Mouse (Mus musculus) MEL (cell line): Measurements from ENCODE around the gene Apbb2. TPM values are rescaled to one million over a fixed set of nuclear protein-coding genes. Genes with fewer than 3 reads are reported as not detected.

Experiments
- DNase-seq: peaks from one replicate; pipeline ENCODE4 v3.0.0; 2011; ENCODE audit warnings: low read depth, low spot score
- H3K27ac ChIP-seq: 2 replicates; pipeline ENCODE4 v1.5.1; 2012; ENCODE audit warnings: low read depth, mild to moderate bottlenecking, control low read depth, low read length, moderate library complexity; ENCODE audit not compliant: control insufficient read depth
- H3K27me3 ChIP-seq, 2 experiments: fragments of 150-350 bp in 1 of 2; sonication (generic) in 1 of 2; 2 replicates each; pipeline ENCODE4 v1.6.1; 2012; ENCODE audit warnings: low read length in 2 of 2, mild to moderate bottlenecking in 2 of 2, improper control_type of control experiment in 1 of 2, moderate library complexity in 1 of 2; ENCODE audit not compliant: insufficient read depth in 2 of 2, control insufficient read depth in 1 of 2
- H3K36me3 ChIP-seq, 2 experiments: 2 replicates each; pipeline ENCODE4 v1.6.1; 2012 to 2014; ENCODE audit warnings: low read length in 2 of 2, improper control_type of control experiment in 1 of 2, inconsistent platforms in 1 of 2, mild to moderate bottlenecking in 1 of 2; ENCODE audit not compliant: insufficient read depth in 2 of 2, control insufficient read depth in 1 of 2
- H3K4me1 ChIP-seq, 2 experiments: fragments of 150-350 bp in 1 of 2; sonication (generic) in 1 of 2; 2 replicates each; pipeline ENCODE4 v1.6.1; 2012; ENCODE audit warnings: low read length in 2 of 2, improper control_type of control experiment in 1 of 2, mild to moderate bottlenecking in 1 of 2; ENCODE audit not compliant: insufficient read depth in 2 of 2, control insufficient read depth in 1 of 2
- H3K4me3 ChIP-seq, 2 experiments: fragments of 150-350 bp in 1 of 2; sonication (generic) in 1 of 2; 2 replicates each; pipeline ENCODE4 v1.5.1; 2012; ENCODE audit warnings: low read depth in 2 of 2, low read length in 2 of 2, mild to moderate bottlenecking in 2 of 2, moderate library complexity in 2 of 2, control low read depth in 1 of 2, improper control_type of control experiment in 1 of 2; ENCODE audit not compliant: control insufficient read depth in 1 of 2, insufficient read depth in 1 of 2
- H3K79me2 ChIP-seq: 2 replicates; pipeline ENCODE4 v1.6.1; 2012; ENCODE audit warnings: mild to moderate bottlenecking, low read length, moderate library complexity; ENCODE audit not compliant: control insufficient read depth, poor library complexity, insufficient read depth
- H3K9ac ChIP-seq: 2 replicates; pipeline ENCODE4 v1.6.1; 2012; ENCODE audit warnings: low read depth, mild to moderate bottlenecking, control low read depth, low read length, moderate library complexity; ENCODE audit not compliant: control insufficient read depth, poor library complexity, severe bottlenecking
- H3K9me3 ChIP-seq: fragments of 150-350 bp; sonication (generic); replicated peaks from 2 replicates; pipeline ENCODE4 v1.6.1; 2012; ENCODE audit warnings: mild to moderate bottlenecking, low read length, improper control_type of control experiment, moderate library complexity; ENCODE audit not compliant: insufficient read depth
- BHLHE40 ChIP-seq: IDR thresholded peaks from 2 replicates; pipeline ENCODE4 v1.6.1; 2012; ENCODE audit warnings: low read depth, mild to moderate bottlenecking, inconsistent platforms, low read length, improper control_type of control experiment, borderline replicate concordance
- CHD1 ChIP-seq: IDR thresholded peaks from 2 replicates; pipeline ENCODE4 v1.6.1; 2012; ENCODE audit warnings: low read depth, mild to moderate bottlenecking, inconsistent platforms, low read length, improper control_type of control experiment
- CHD2 ChIP-seq: IDR thresholded peaks from 2 replicates; pipeline ENCODE4 v1.6.1; 2011; ENCODE audit warnings: low read length, improper control_type of control experiment
- CTCF ChIP-seq, 3 experiments: IDR thresholded peaks in 2 of 3; conservative IDR thresholded peaks in 1 of 3; 2 replicates each; pipeline ENCODE4 v1.5.1; 2011 to 2012; ENCODE audit warnings: low read length in 3 of 3, low read depth in 2 of 3, mild to moderate bottlenecking in 2 of 3, improper control_type of control experiment in 1 of 3, inconsistent platforms in 1 of 3, mixed read lengths in 1 of 3, moderate library complexity in 1 of 3; ENCODE audit not compliant: control insufficient read depth in 1 of 3, insufficient read depth in 1 of 3, poor library complexity in 1 of 3, severe bottlenecking in 1 of 3
- E2F4 ChIP-seq: IDR thresholded peaks from 2 replicates; pipeline ENCODE4 v1.6.1; 2011; ENCODE audit warnings: low read depth, low read length, improper control_type of control experiment, borderline replicate concordance
- ELF1 ChIP-seq: IDR thresholded peaks from 2 replicates; pipeline ENCODE4 v1.6.1; 2014; ENCODE audit warnings: low read depth, mild to moderate bottlenecking, inconsistent platforms, low read length, improper control_type of control experiment, moderate library complexity
- ETS1 ChIP-seq: IDR thresholded peaks from 2 replicates; pipeline ENCODE4 v1.6.1; 2012; ENCODE audit warnings: low read depth, mild to moderate bottlenecking, inconsistent platforms, low read length, improper control_type of control experiment, moderate library complexity
- GABPA ChIP-seq: IDR thresholded peaks from 2 replicates; pipeline ENCODE4 v1.6.1; 2012; ENCODE audit warnings: low read depth, mild to moderate bottlenecking, inconsistent platforms, low read length, improper control_type of control experiment, moderate library complexity
- HCFC1 ChIP-seq: IDR thresholded peaks from 2 replicates; pipeline ENCODE4 v1.6.1; 2012; ENCODE audit warnings: low read depth, mild to moderate bottlenecking, inconsistent platforms, low read length, improper control_type of control experiment, moderate library complexity
- JUND ChIP-seq: IDR thresholded peaks from 2 replicates; pipeline ENCODE4 v1.6.1; 2011; ENCODE audit warnings: low read depth, mild to moderate bottlenecking, improper control_type of control experiment, low read length
- KAT2A ChIP-seq: conservative IDR thresholded peaks from 2 replicates; pipeline ENCODE4 v1.6.1; 2012; ENCODE audit warnings: low read depth, low read length, improper control_type of control experiment, inconsistent platforms
- MAFK ChIP-seq: IDR thresholded peaks from 2 replicates; pipeline ENCODE4 v1.6.1; 2011; ENCODE audit warnings: low read depth, mild to moderate bottlenecking, low read length, improper control_type of control experiment, borderline replicate concordance
- MAX ChIP-seq: IDR thresholded peaks from 2 replicates; pipeline ENCODE4 v1.6.1; 2011; ENCODE audit warnings: low read length, improper control_type of control experiment
- MAZ ChIP-seq: IDR thresholded peaks from 2 replicates; pipeline ENCODE4 v1.6.1; 2012; ENCODE audit warnings: low read depth, mild to moderate bottlenecking, inconsistent platforms, low read length, improper control_type of control experiment
- MEF2A ChIP-seq: IDR thresholded peaks from 2 replicates; pipeline ENCODE4 v1.6.1; 2014; ENCODE audit warnings: low read depth, mild to moderate bottlenecking, inconsistent platforms, low read length, improper control_type of control experiment; ENCODE audit not compliant: poor library complexity, insufficient replicate concordance, severe bottlenecking; ENCODE audit errors: extremely low read depth
- MXI1 ChIP-seq: IDR thresholded peaks from 2 replicates; pipeline ENCODE4 v1.6.1; 2011; ENCODE audit warnings: mild to moderate bottlenecking, low read depth, low read length, improper control_type of control experiment
- MYC ChIP-seq: IDR thresholded peaks from 2 replicates; pipeline ENCODE4 v1.6.1; 2011; ENCODE audit warnings: low read depth, mild to moderate bottlenecking, low read length, improper control_type of control experiment, moderate library complexity
- NRF1 ChIP-seq: IDR thresholded peaks from 2 replicates; pipeline ENCODE4 v1.6.1; 2014; ENCODE audit warnings: low read depth, mild to moderate bottlenecking, inconsistent platforms, low read length, improper control_type of control experiment, moderate library complexity; ENCODE audit not compliant: poor library complexity, insufficient read depth, severe bottlenecking
- RAD21 ChIP-seq: IDR thresholded peaks from 2 replicates; pipeline ENCODE4 v1.6.1; 2011; ENCODE audit warnings: mild to moderate bottlenecking, low read depth, low read length, improper control_type of control experiment
- SIN3A ChIP-seq: IDR thresholded peaks from 2 replicates; pipeline ENCODE4 v1.6.1; 2012; ENCODE audit warnings: low read length, improper control_type of control experiment, inconsistent platforms
- SMC3 ChIP-seq: IDR thresholded peaks from 2 replicates; pipeline ENCODE4 v1.6.1; 2011; ENCODE audit warnings: low read depth, low read length, improper control_type of control experiment
- TAL1 ChIP-seq: IDR thresholded peaks from 2 replicates; pipeline ENCODE4 v1.6.1; 2012; ENCODE audit warnings: mild to moderate bottlenecking, inconsistent platforms, low read length, moderate library complexity, mixed read lengths
- TBP ChIP-seq: IDR thresholded peaks from 2 replicates; pipeline ENCODE4 v1.8.0; 2011; ENCODE audit warnings: low read depth, low read length, improper control_type of control experiment
- TCF12 ChIP-seq: IDR thresholded peaks from 2 replicates; pipeline ENCODE4 v1.6.1; 2014; ENCODE audit warnings: low read depth, mild to moderate bottlenecking, inconsistent platforms, low read length, improper control_type of control experiment, moderate library complexity
- UBTF ChIP-seq: IDR thresholded peaks from 2 replicates; pipeline ENCODE4 v1.6.1; 2012; ENCODE audit warnings: low read depth, mild to moderate bottlenecking, inconsistent platforms, low read length, improper control_type of control experiment, moderate library complexity, borderline replicate concordance; ENCODE audit not compliant: insufficient read depth
- USF1 ChIP-seq: IDR thresholded peaks from 2 replicates; pipeline ENCODE4 v1.6.1; 2014; ENCODE audit warnings: low read depth, mild to moderate bottlenecking, inconsistent platforms, low read length, improper control_type of control experiment, moderate library complexity
- USF2 ChIP-seq, 2 experiments: IDR thresholded peaks; 2 replicates each; pipeline ENCODE4 v1.6.1; 2011 to 2012; ENCODE audit warnings: improper control_type of control experiment in 2 of 2, low read length in 2 of 2, borderline replicate concordance in 1 of 2, inconsistent platforms in 1 of 2, low read depth in 1 of 2, mild to moderate bottlenecking in 1 of 2; ENCODE audit not compliant: insufficient read depth in 1 of 2
- ZC3H11A ChIP-seq: IDR thresholded peaks from 2 replicates; pipeline ENCODE4 v1.6.1; 2012; ENCODE audit warnings: low read depth, mild to moderate bottlenecking, inconsistent platforms, low read length, improper control_type of control experiment
- ZMIZ1 ChIP-seq: IDR thresholded peaks from 2 replicates; pipeline ENCODE4 v1.6.1; 2012; ENCODE audit warnings: low read depth, mild to moderate bottlenecking, inconsistent platforms, low read length, improper control_type of control experiment, moderate library complexity
- ZNF384 ChIP-seq: IDR thresholded peaks from 2 replicates; pipeline ENCODE4 v1.6.1; 2012; ENCODE audit warnings: low read depth, mild to moderate bottlenecking, inconsistent platforms, low read length, improper control_type of control experiment
- polyA plus RNA-seq, 2 experiments: library from polyadenylated mRNA; stranded (reverse) in 1 of 2; unstranded in 1 of 2; fragments of >175 nt in 1 of 2; fragments of >200 nt in 1 of 2; gene quantifications; 2 replicates each; pipeline versions ENCODE4 v1.2.1 to v1.2.4; 2012; ENCODE audit warnings: low replicate concordance in 2 of 2, low read depth in 1 of 2; ENCODE audit not compliant: insufficient read length in 2 of 2, insufficient read depth in 1 of 2, missing spikeins in 1 of 2
- total RNA-seq: library from RNA; depleted of rRNA; stranded (reverse); fragments of 300-350 nt; gene quantifications from 2 replicates; pipeline ENCODE4 v1.2.3, GENCODE M21; 2012

Apbb2 gene
- total and polyA plus RNA-seq, 3 experiments, result not detected

DNA sequence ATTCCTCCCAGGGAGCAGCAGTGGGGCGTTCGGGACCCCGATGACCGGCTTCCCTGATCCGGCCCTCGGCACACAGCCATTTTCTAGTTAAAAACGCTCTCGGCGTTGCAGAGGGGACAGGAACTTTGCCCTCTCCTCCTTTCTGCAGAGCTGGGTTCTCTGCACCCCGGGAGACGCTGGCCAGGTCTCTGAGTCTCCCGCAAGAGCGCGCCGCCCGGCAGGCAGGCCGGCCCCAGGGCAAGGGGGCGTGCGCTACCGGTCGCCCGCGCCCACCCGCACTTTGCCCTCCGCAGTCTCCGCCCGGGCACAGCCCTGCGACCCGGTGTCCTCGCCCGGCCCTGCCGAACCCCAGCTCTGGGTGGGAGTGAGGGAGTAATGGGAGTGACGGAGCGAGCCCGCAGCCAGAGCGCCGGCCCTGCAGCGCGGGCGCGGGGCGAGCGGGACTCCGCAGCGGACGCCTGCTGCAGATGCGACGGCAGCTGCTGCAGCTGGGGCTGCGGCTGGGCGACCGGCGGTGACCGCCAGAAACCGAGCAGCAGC lies 593 bp downstream of the Apbb2 start:
- no peak for DNase-seq
- Histone ChIP-seq H3K79me2 (no peaks in the 10 kb centered on the region), H3K4me1 (no peaks in the 10 kb centered on the region), H3K36me3 (no peaks in the 10 kb centered on the region), H3K27me3 (no peaks in the 10 kb centered on the region), H3K9ac (no peak overlapping the region), H3K27ac (no peak overlapping the region), H3K9me3 (no peaks in the 10 kb centered on the region), H3K4me3 (no peak overlapping the region)
- TF ChIP-seq NRF1, result no peak
- TF ChIP-seq USF1, result no peak
- TF ChIP-seq UBTF, result no peak
- TF ChIP-seq SMC3, result no peak

DNA sequence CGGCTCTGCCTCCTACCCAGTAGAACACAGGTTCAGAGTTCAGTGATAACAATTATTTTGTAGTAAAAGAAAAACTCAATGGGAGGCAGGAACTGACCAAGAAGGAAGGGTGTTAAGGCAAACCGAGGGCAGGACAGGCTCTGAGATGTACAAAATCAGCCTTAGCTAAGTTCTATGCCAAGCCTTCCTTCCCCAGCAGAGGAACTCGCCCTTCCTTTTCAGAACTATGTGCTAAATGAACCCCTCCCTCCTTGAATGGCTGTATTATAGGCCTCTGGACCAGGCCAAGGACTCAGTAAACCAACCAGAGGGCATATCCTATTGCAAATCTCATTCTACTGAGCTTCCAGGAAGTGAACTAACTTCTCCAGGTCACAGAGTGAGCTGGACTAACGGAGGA lies 3.6 kb downstream of the Apbb2 start:
- Histone ChIP-seq H3K9me3 (no peaks in the 10 kb centered on the region), H3K27me3 (no peaks in the 10 kb centered on the region)
- DNase-seq, result no peak

DNA sequence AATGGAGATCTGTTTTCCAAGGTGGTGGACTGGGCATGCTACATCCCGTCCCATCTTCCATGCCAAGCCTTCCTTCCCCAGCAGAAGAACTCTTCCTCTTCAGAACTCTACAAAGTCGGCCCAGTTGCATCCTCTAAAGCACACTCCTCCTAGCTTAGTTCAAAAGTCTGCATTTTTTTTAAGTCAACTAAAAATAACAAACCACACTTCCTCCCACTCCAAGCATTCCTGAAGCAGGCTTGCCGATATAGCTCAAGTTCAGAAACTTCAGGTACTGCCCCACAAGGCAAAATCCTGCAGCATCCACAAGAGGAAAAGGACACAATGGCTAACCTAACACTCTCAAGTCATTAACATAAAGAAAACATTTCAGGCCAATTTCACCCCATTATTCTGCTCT lies 4.9 kb downstream of the Apbb2 start:
- Histone ChIP-seq H3K79me2 (no peaks in the 10 kb centered on the region), H3K4me1 (no peaks in the 10 kb centered on the region), H3K9ac (no peak overlapping the region), H3K9me3 (no peaks in the 10 kb centered on the region), H3K36me3 (no peaks in the 10 kb centered on the region), H3K27me3 (no peaks in the 10 kb centered on the region), H3K27ac (no peak overlapping the region), H3K4me3 (no peak overlapping the region)
- TF ChIP-seq MAX (no peak), TBP (no peak), E2F4 (no peak), ETS1 (no peak), HCFC1 (no peak), ZNF384 (no peak), CTCF (IDR thresholded peaks at IDR 0.05 in 2 of 3, conservative IDR thresholded peaks at IDR 0.05 in 1 of 3; ENCODE audit: control insufficient read depth in 1 of 3, insufficient read depth in 1 of 3, low read depth in 2 of 3, low read length in 3 of 3, poor library complexity in 1 of 3, severe bottlenecking in 1 of 3) (no peak), MYC (no peak), MEF2A (no peak), ELF1 (no peak), RAD21 (no peak), GABPA (no peak), USF2 (IDR thresholded peaks at IDR 0.05; ENCODE audit: borderline replicate concordance in 1 of 2, insufficient read depth in 1 of 2, low read depth in 1 of 2, low read length in 2 of 2) (no peak)
- no peak for DNase-seq

More for the DNA sequence above, 3.6 kb downstream of the Apbb2 start:
- H3K79me2 ChIP-seq, result no peaks in the 10 kb centered on the region
- H3K27ac ChIP-seq, result no peak overlapping the region
- no peaks in the 10 kb centered on the region for H3K36me3 ChIP-seq
- no peak overlapping the region for H3K4me3 ChIP-seq
- TF ChIP-seq KAT2A, result no peak
- TF ChIP-seq NRF1, result no peak
- TF ChIP-seq E2F4, result no peak
- no peak for TF ChIP-seq ZNF384
- TF ChIP-seq BHLHE40, result no peak
- no peak for TF ChIP-seq TAL1
- TF ChIP-seq ZMIZ1, result no peak
- TF ChIP-seq CHD1, result no peak
- no peak for TF ChIP-seq ETS1
- TF ChIP-seq MEF2A, result no peak
- TF ChIP-seq CHD2, result no peak
- TF ChIP-seq TCF12, result no peak
- TF ChIP-seq USF1, result no peak
- no peak for TF ChIP-seq MAFK
- TF ChIP-seq SIN3A, result no peak
- TF ChIP-seq JUND, result no peak
- no peak for TF ChIP-seq MAZ
- no peak for TF ChIP-seq ZC3H11A
- TF ChIP-seq MXI1, result no peak
- H3K9ac ChIP-seq, result no peak overlapping the region
- H3K4me1 ChIP-seq, result no peaks in the 10 kb centered on the region
